Mouse (Mus musculus) CH12.LX (cell line): ENCODE measurements at regions not wholly inside any gene's neighbourhood (a gene's known extent, or its start where the extent isn't known, plus 50 kb on each side); places are given as distances from the start of the nearest gene placed in this dataset.

ENCODE experiments used
- DNase-seq: peaks from one replicate; pipeline ENCODE4 v3.0.0-alpha.2; 2013; ENCODE audit errors: extremely low read depth
- H3K27ac ChIP-seq: 2 replicates; pipeline ENCODE4 v1.5.1; 2012; ENCODE audit warnings: low read depth, mild to moderate bottlenecking, control low read depth, moderate library complexity; ENCODE audit not compliant: insufficient read depth
- H3K27me3 ChIP-seq: replicated peaks from 2 replicates; pipeline ENCODE3; 2012; ENCODE audit warnings: inconsistent platforms
- H3K36me3 ChIP-seq, 2 experiments: replicated peaks in 1 of 2; 2 replicates each; pipeline versions ENCODE3 to v1.6.1; 2012; ENCODE audit warnings: inconsistent platforms in 1 of 2, low read length in 1 of 2, mild to moderate bottlenecking in 1 of 2, mixed read lengths in 1 of 2, moderate library complexity in 1 of 2; ENCODE audit not compliant: control insufficient read depth in 1 of 2, insufficient read depth in 1 of 2
- H3K4me1 ChIP-seq, 2 experiments: 2 replicates each; pipeline ENCODE4 v1.6.1; 2012; ENCODE audit warnings: inconsistent platforms in 1 of 2, moderate library complexity in 1 of 2; ENCODE audit not compliant: insufficient read depth in 2 of 2, control insufficient read depth in 1 of 2
- H3K4me2 ChIP-seq: 2 replicates; pipeline ENCODE4 v1.6.1; 2012; ENCODE audit warnings: low read depth, mild to moderate bottlenecking, control low read depth; ENCODE audit not compliant: poor library complexity, insufficient read depth, severe bottlenecking
- H3K4me3 ChIP-seq, 3 experiments: fragments of 150-350 bp in 1 of 3; sonication (generic) in 1 of 3; replicated peaks in 1 of 3; 2 replicates each; pipeline versions ENCODE3 to v1.5.1; 2011 to 2012; ENCODE audit warnings: low read depth in 2 of 3, low read length in 2 of 3, mild to moderate bottlenecking in 2 of 3, moderate library complexity in 2 of 3, control low read depth in 1 of 3, improper control_type of control experiment in 1 of 3, inconsistent platforms in 1 of 3, mixed read lengths in 1 of 3; ENCODE audit not compliant: poor library complexity in 1 of 3
- H3K79me2 ChIP-seq: replicated peaks from 2 replicates; pipeline ENCODE4 v1.6.1; 2012; ENCODE audit warnings: mild to moderate bottlenecking, moderate library complexity; ENCODE audit not compliant: control insufficient read depth, poor library complexity, insufficient read depth, severe bottlenecking; ENCODE audit errors: extremely low read depth
- H3K9ac ChIP-seq: 2 replicates; pipeline ENCODE4 v1.6.1; 2012; ENCODE audit warnings: low read depth, mild to moderate bottlenecking, control low read depth, moderate library complexity; ENCODE audit not compliant: insufficient read depth
- H3K9me3 ChIP-seq: replicated peaks from 2 replicates; pipeline ENCODE3; 2012; ENCODE audit warnings: low read length, inconsistent platforms, mixed read lengths
- BHLHE40 ChIP-seq: IDR thresholded peaks from 2 replicates; pipeline ENCODE4 v1.6.1; 2011; ENCODE audit warnings: mild to moderate bottlenecking, low read depth, low read length, improper control_type of control experiment
- CHD1 ChIP-seq: IDR thresholded peaks from 2 replicates; pipeline ENCODE4 v1.6.1; 2012; ENCODE audit warnings: low read depth, low read length, improper control_type of control experiment, inconsistent platforms
- CHD2 ChIP-seq: IDR thresholded peaks from 2 replicates; pipeline ENCODE4 v1.6.1; 2011; ENCODE audit warnings: low read length, improper control_type of control experiment
- CTCF ChIP-seq, 2 experiments: IDR thresholded peaks in 1 of 2; conservative IDR thresholded peaks in 1 of 2; 2 replicates each; pipeline ENCODE4 v1.5.1; 2011 to 2012; ENCODE audit warnings: low read depth in 2 of 2, low read length in 2 of 2, improper control_type of control experiment in 1 of 2, inconsistent platforms in 1 of 2, mild to moderate bottlenecking in 1 of 2, moderate library complexity in 1 of 2
- ETS1 ChIP-seq: conservative IDR thresholded peaks from 2 replicates; pipeline ENCODE4 v1.6.1; 2012; ENCODE audit warnings: low read depth, mild to moderate bottlenecking, inconsistent platforms, low read length, improper control_type of control experiment, moderate library complexity
- HCFC1 ChIP-seq: IDR thresholded peaks from 2 replicates; pipeline ENCODE4 v1.6.1; 2012; ENCODE audit warnings: low read depth, mild to moderate bottlenecking, inconsistent platforms, low read length, improper control_type of control experiment
- IRF4 ChIP-seq: IDR thresholded peaks from 2 replicates; pipeline ENCODE4 v1.6.1; 2014; ENCODE audit warnings: low read depth, mild to moderate bottlenecking, inconsistent platforms, low read length, improper control_type of control experiment
- MAX ChIP-seq: IDR thresholded peaks from 2 replicates; pipeline ENCODE4 v1.6.1; 2011; ENCODE audit warnings: low read length, improper control_type of control experiment
- MAZ ChIP-seq: IDR thresholded peaks from 2 replicates; pipeline ENCODE4 v1.6.1; 2012; ENCODE audit warnings: low read depth, mild to moderate bottlenecking, inconsistent platforms, low read length, improper control_type of control experiment, moderate library complexity
- MEF2A ChIP-seq: IDR thresholded peaks from 2 replicates; pipeline ENCODE4 v1.6.1; 2014; ENCODE audit warnings: low read depth, mild to moderate bottlenecking, inconsistent platforms, low read length, improper control_type of control experiment, borderline replicate concordance
- NELFE ChIP-seq: IDR thresholded peaks from 2 replicates; pipeline ENCODE4 v1.6.1; 2011; ENCODE audit warnings: low read depth, low read length, improper control_type of control experiment
- NRF1 ChIP-seq: IDR thresholded peaks from 2 replicates; pipeline ENCODE4 v1.6.1; 2014; ENCODE audit warnings: low read depth, mild to moderate bottlenecking, inconsistent platforms, low read length, improper control_type of control experiment, moderate library complexity
- POLR2A ChIP-seq: IDR thresholded peaks from 2 replicates; pipeline ENCODE4 v1.6.1; 2011; ENCODE audit warnings: low read depth, mild to moderate bottlenecking, improper control_type of control experiment, low read length
- POLR2AphosphoS2 ChIP-seq: IDR thresholded peaks from 2 replicates; pipeline ENCODE4 v1.6.1; 2011; ENCODE audit warnings: low read depth, low read length, improper control_type of control experiment
- RAD21 ChIP-seq: IDR thresholded peaks from 2 replicates; pipeline ENCODE4 v1.6.1; 2011; ENCODE audit warnings: low read depth, mild to moderate bottlenecking, low read length, improper control_type of control experiment, moderate library complexity
- RCOR1 ChIP-seq: conservative IDR thresholded peaks from 2 replicates; pipeline ENCODE4 v1.6.1; 2012; ENCODE audit warnings: low read depth, mild to moderate bottlenecking, inconsistent platforms, low read length, improper control_type of control experiment
- TCF12 ChIP-seq: IDR thresholded peaks from 2 replicates; pipeline ENCODE4 v1.6.1; 2014; ENCODE audit warnings: low read depth, mild to moderate bottlenecking, inconsistent platforms, low read length, improper control_type of control experiment
- USF1 ChIP-seq: IDR thresholded peaks from 2 replicates; pipeline ENCODE4 v1.6.1; 2014; ENCODE audit warnings: low read depth, mild to moderate bottlenecking, inconsistent platforms, low read length, improper control_type of control experiment
- USF2 ChIP-seq: conservative IDR thresholded peaks from 2 replicates; pipeline ENCODE4 v1.6.1; 2011; ENCODE audit warnings: low read depth, low read length, improper control_type of control experiment
- ZC3H11A ChIP-seq: IDR thresholded peaks from 2 replicates; pipeline ENCODE4 v1.6.1; 2012; ENCODE audit warnings: low read depth, mild to moderate bottlenecking, inconsistent platforms, low read length, improper control_type of control experiment
- ZMIZ1 ChIP-seq: IDR thresholded peaks from 2 replicates; pipeline ENCODE4 v1.6.1; 2012; ENCODE audit warnings: low read depth, mild to moderate bottlenecking, inconsistent platforms, low read length, improper control_type of control experiment
- ZNF384 ChIP-seq: IDR thresholded peaks from 2 replicates; pipeline ENCODE4 v1.6.1; 2012; ENCODE audit warnings: low read depth, low read length, improper control_type of control experiment, inconsistent platforms
- dilution Hi-C: fragments of 300-500 bp; cut with MboI; formaldehyde crosslinking; loops from 2 replicates; pipeline ENCODE4 v1.14.3; 2020; ENCODE audit warnings: low sequenced_read_pairs; ENCODE audit not compliant: extremely low pct_unique_long_range_greater_than_20kb, extremely low pct_ligation_motif_present
- in situ Hi-C: fragments of 300-500 bp; cut with MboI; formaldehyde crosslinking; loops from 3 replicates; pipeline ENCODE4 v1.14.3; 2019; ENCODE audit warnings: low sequenced_read_pairs, low pct_ligation_motif_present, low pct_unique_long_range_greater_than_20kb, mixed read lengths

- H3K9ac ChIP-seq = no peak overlapping the region
- peaks cover 8 to 20% of the 10 kb centered on the region in 2 experiments; a peak in 3 of 4 replicates for H3K4me1 ChIP-seq
- no peaks in the 10 kb centered on the region for H3K9me3 ChIP-seq
- no peaks in the 10 kb centered on the region for H3K79me2 ChIP-seq
- dilution Hi-C loops (no loop called here), in situ Hi-C loops (no loop called here)
- no peak overlapping the region for H3K4me3 ChIP-seq
- TF ChIP-seq MAX (no peak), POLR2A (no peak), ZNF384 (no peak), CHD1 (no peak), MEF2A (no peak), TCF12 (no peak), POLR2AphosphoS2 (no peak), CHD2 (no peak), RCOR1 (no peak), HCFC1 (no peak), USF2 (no peak), ZMIZ1 (no peak), IRF4 (no peak), NRF1 (no peak), USF1 (no peak)
- no peak for DNase-seq
- H3K4me2 ChIP-seq = peak overlapping the region; percentile 49; the same call in 1 of the 2 replicates
- no peaks in the 10 kb centered on the region for H3K36me3 ChIP-seq
- H3K27ac ChIP-seq = no peak overlapping the region
- no peaks in the 10 kb centered on the region for H3K27me3 ChIP-seq
Observed at GRCm38 (mm10) chr2:45244491-45244890, 127.3 kb upstream of the Zeb2 start.

GRCm38 (mm10) chr2:45239501-45240292 is 122.5 kb upstream of the Zeb2 start:
- no peak overlapping the region for H3K4me3 ChIP-seq
- no peaks in the 10 kb centered on the region for H3K36me3 ChIP-seq
- dilution Hi-C loops (no loop called here), in situ Hi-C loops (no loop called here)
- no peak overlapping the region for H3K4me2 ChIP-seq
- H3K4me1 ChIP-seq = no peaks in the 10 kb centered on the region
- H3K27me3 ChIP-seq = no peaks in the 10 kb centered on the region
- H3K27ac ChIP-seq = no peak overlapping the region
- H3K9me3 ChIP-seq = no peaks in the 10 kb centered on the region
- TF ChIP-seq BHLHE40 (no peak), POLR2AphosphoS2 (no peak), CTCF (conservative IDR thresholded peaks at IDR 0.05 in 1 of 2, IDR thresholded peaks at IDR 0.05 in 1 of 2; ENCODE audit: low read depth in 2 of 2, low read length in 2 of 2) (no peak), MAZ (no peak), ZC3H11A (no peak), RAD21 (no peak), RCOR1 (no peak), NELFE (no peak), ETS1 (no peak)
- H3K79me2 ChIP-seq = no peaks in the 10 kb centered on the region
- DNase-seq = no peak
- no peak overlapping the region for H3K9ac ChIP-seq
